Mouse (Mus musculus): ENCODE results near the gene Syt17.

GRCm38 (mm10) chr7:118411877-118412276 is 36.1 kb downstream of the Syt17 start:
- TF ChIP-seq HCFC1 (IDR thresholded peaks at IDR 0.05; ENCODE audit: low read depth, low read length) (no peak), MAX (IDR thresholded peaks at IDR 0.05; ENCODE audit: low read length) (no peak)
